Mouse (Mus musculus): ENCODE data around the gene 2010300C02Rik. TPM values are rescaled to one million over a fixed set of nuclear protein-coding genes. Genes with fewer than 3 reads are reported as not detected.
"Not testable (repeated sequence)": the region's sequence is repeated elsewhere in the genome, so short reads cannot be mapped to it uniquely, and the experiment has no call there.

2010300C02Rik gene
- total RNA-seq, 2 experiments from 2014 or later = 399 to 415 TPM

GRCm38 (mm10) chr1:37727186-37727585 is 7.3 kb upstream of the 2010300C02Rik start:
- no peak for TF ChIP-seq CTCF (conservative IDR thresholded peaks at IDR 0.05)
- peak overlapping the region; percentile 88 for H3K27ac ChIP-seq
- DNase-seq (ENCODE audit: low spot score in 2 of 2) = no peak
- no peak overlapping the region for H3K4me3 ChIP-seq

- Histone ChIP-seq H3K4me3 (peak overlapping the region; percentile 26), H3K27ac (peak overlapping the region; percentile 88)
- DNase-seq (ENCODE audit: low spot score in 2 of 2) = peak; percentile 44 to 58
- no peak for TF ChIP-seq CTCF (conservative IDR thresholded peaks at IDR 0.05)
Measured at GRCm38 (mm10) chr1:37726426-37726825, 6.5 kb upstream of the 2010300C02Rik start.

- TF ChIP-seq CTCF (conservative IDR thresholded peaks at IDR 0.05) = no peak
- peak overlapping the region; percentile 88 for H3K27ac ChIP-seq
- H3K4me3 ChIP-seq = peak overlapping the region; percentile 26
- peak; percentile 56 to 81 for DNase-seq (ENCODE audit: low spot score in 2 of 2)
Measured at GRCm38 (mm10) chr1:37725880-37726279, 6.0 kb upstream of the 2010300C02Rik start.

GRCm38 (mm10) chr1:37721092-37721491 is 1.2 kb upstream of the 2010300C02Rik start:
- TF ChIP-seq CTCF (conservative IDR thresholded peaks at IDR 0.05) = no peak
- DNase-seq (ENCODE audit: low spot score in 2 of 2) = no peak
- Histone ChIP-seq H3K4me3 (no peak overlapping the region), H3K27ac (peak overlapping the region; percentile 96)

GRCm38 (mm10) chr1:37719030-37719723 is 708 bp downstream of the 2010300C02Rik start:
- no peak for DNase-seq (ENCODE audit: low spot score in 2 of 2)
- Histone ChIP-seq H3K4me3 (peak overlapping the region; percentile 76), H3K27ac (peak overlapping the region; percentile 99)
- no peak for TF ChIP-seq CTCF (conservative IDR thresholded peaks at IDR 0.05)

- DNase-seq (ENCODE audit: low spot score in 2 of 2) = no peak
Measured at GRCm38 (mm10) chr1:37718516-37718915, 1.4 kb downstream of the 2010300C02Rik start.

GRCm38 (mm10) chr1:37717415-37718195 is 2.3 kb downstream of the 2010300C02Rik start:
- no peak for DNase-seq (ENCODE audit: low spot score in 2 of 2)
- TF ChIP-seq CTCF (conservative IDR thresholded peaks at IDR 0.05) = no peak
- H3K4me3 ChIP-seq = peak overlapping the region; percentile 76
- H3K27ac ChIP-seq = peak overlapping the region; percentile 99

More at GRCm38 (mm10) chr1:37718516-37718915, 1.4 kb downstream of the 2010300C02Rik start:
- peak overlapping the region; percentile 99 for H3K27ac ChIP-seq
- H3K4me3 ChIP-seq = peak overlapping the region; percentile 76
- TF ChIP-seq CTCF (conservative IDR thresholded peaks at IDR 0.05) = peak; percentile 25; the same call in 1 of the 2 replicates

- H3K4me3 ChIP-seq = not testable (repeated sequence)
- peak overlapping the region; percentile 99 for H3K27ac ChIP-seq
Measured at GRCm38 (mm10) chr1:37712357-37712737, 7.5 kb downstream of the 2010300C02Rik start.

GRCm38 (mm10) chr1:37711596-37712356 is 8.1 kb downstream of the 2010300C02Rik start:
- Histone ChIP-seq H3K27ac (peak overlapping the region; percentile 99), H3K4me3 (no peak overlapping the region; the same call in 1 of the 2 replicates)
- DNase-seq (ENCODE audit: low spot score in 2 of 2) = no peak
- TF ChIP-seq CTCF (conservative IDR thresholded peaks at IDR 0.05) = no peak

More at GRCm38 (mm10) chr1:37712357-37712737, 7.5 kb downstream of the 2010300C02Rik start:
- DNase-seq (ENCODE audit: low spot score in 2 of 2) = not testable (repeated sequence)

GRCm38 (mm10) chr1:37711082-37711481 is 8.8 kb downstream of the 2010300C02Rik start:
- DNase-seq (ENCODE audit: low spot score in 2 of 2) = no peak
- Histone ChIP-seq H3K4me3 (no peak overlapping the region; the same call in 1 of the 2 replicates), H3K27ac (peak overlapping the region; percentile 99)
- no peak for TF ChIP-seq CTCF (conservative IDR thresholded peaks at IDR 0.05)

GRCm38 (mm10) chr1:37709736-37710135 is 10.1 kb downstream of the 2010300C02Rik start:
- DNase-seq (ENCODE audit: low spot score in 2 of 2) = no peak
- Histone ChIP-seq H3K4me3 (no peak overlapping the region), H3K27ac (peak overlapping the region; percentile 88)
- no peak for TF ChIP-seq CTCF (conservative IDR thresholded peaks at IDR 0.05)

- no peak for DNase-seq (ENCODE audit: low spot score in 2 of 2)
- Histone ChIP-seq H3K4me3 (no peak overlapping the region), H3K27ac (peak overlapping the region; percentile 72)
- peak; percentile 65 for TF ChIP-seq CTCF (conservative IDR thresholded peaks at IDR 0.05)
Measured at GRCm38 (mm10) chr1:37708270-37708955, 11.5 kb downstream of the 2010300C02Rik start.
